Mouse (Mus musculus): ENCODE results near the gene Blm.

- TF ChIP-seq CTCF (IDR thresholded peaks at IDR 0.05; ENCODE audit: low read depth) (no peak), EP300 (IDR thresholded peaks at IDR 0.05; ENCODE audit: low read depth) (no peak)
Observed at GRCm38 (mm10) chr7:80460892-80461291, 74.0 kb downstream of the Blm start.

All from heart, postnatal 0 days (tissue).